Mouse (Mus musculus) skeletal muscle tissue, adult 2 months (tissue): ENCODE results near the gene Clec18a.
"Not testable (repeated sequence)": the region's sequence is repeated elsewhere in the genome, so short reads cannot be mapped to it uniquely, and the experiment has no call there.

Experiments used
- DNase-seq: peaks from one replicate; pipeline ENCODE4 v3.0.0-alpha.2; 2012; ENCODE audit warnings: low read depth, low spot score

The Clec18a gene

GRCm38 (mm10) chr8:111092326-111092725 lies at the start of gene Clec18a:
Gene Clec18a, minus strand, starts transcription at chr8:111092426.
- DNase-seq, result not testable (repeated sequence)

DNA sequence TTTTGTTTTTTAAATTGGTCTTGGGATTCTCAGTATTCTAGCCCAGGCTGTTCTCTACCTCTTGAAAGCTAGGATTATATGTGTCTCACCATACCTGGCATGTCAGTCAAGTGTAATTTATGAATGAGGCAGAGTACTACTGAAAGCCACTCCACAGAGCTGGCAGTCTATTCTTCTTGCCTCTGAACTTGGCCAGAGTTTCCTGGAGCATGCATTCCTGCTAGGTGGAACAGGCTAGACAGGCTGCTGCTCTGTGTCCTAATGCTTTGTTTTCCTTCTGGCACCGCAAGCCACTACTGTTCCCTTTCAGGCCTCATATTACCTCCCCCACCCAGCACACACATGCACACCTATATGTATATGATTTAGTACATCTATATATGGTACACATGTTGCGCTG lies 38.5 kb upstream of the Clec18a start:
- no peak for DNase-seq

DNA sequence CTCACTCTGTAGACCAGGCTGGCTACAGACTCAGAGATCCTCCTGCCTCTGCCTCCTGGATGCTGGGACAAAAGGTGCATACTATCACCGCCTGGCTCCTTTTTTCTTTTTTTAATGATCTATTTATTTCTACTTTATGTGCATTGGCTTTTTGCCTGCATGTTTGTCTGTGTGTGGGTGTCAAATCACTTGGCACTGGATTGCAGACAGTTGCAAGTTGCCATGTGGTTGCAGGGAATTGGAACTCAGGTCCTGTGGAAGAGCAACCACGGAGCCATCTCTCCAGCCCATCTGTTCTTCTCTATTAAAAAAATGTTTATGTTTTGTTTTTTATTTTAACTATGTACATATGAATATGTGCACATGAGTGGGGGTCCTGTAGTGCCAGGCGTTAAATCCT lies 27.3 kb upstream of the Clec18a start:
- no peak for DNase-seq

GRCm38 (mm10) chr8:111114891-111115290 lies 22.7 kb upstream of the Clec18a start:
- DNase-seq, result no peak

- DNase-seq, result not testable (repeated sequence)
These were observed 2.6 kb upstream of the Clec18a start for GRCm38 (mm10) chr8:111094719-111095302.

- peak; percentile 83 for DNase-seq
These were observed 1.9 kb upstream of the Clec18a start, which contains the start of gene Pdpr for GRCm38 (mm10) chr8:111093865-111094718. Gene Pdpr, plus strand, starts transcription at chr8:111094630.

GRCm38 (mm10) chr8:111091706-111092105 lies 520 bp downstream of the Clec18a start:
- DNase-seq, result peak; percentile 66

DNA sequence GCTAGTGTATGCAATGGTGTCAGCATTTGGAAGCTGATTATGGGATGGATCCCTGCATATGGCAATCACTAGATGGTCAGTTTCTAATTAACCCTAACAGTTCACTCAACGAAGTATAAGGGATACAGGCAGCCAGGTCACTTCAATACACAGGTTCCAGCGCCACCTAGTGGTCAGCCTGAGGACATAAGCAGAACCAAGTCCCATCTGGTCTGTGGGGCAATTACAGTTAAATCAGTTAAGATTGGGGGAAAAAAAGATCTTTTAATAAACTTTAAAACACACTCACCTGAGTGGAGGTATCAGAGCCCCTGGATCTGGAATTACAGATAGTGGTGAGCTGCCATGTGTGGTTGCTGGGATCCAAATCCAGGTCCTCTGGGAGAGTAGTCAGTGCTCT lies 2.1 kb downstream of the Clec18a start:
- peak; percentile 67 for DNase-seq

- DNase-seq, result not testable (repeated sequence)
These were observed 8.3 kb downstream of the Clec18a start for GRCm38 (mm10) chr8:111083936-111084335.

GRCm38 (mm10) chr8:111081580-111082258 lies 10.5 kb downstream of the Clec18a start:
- no peak for DNase-seq

DNA sequence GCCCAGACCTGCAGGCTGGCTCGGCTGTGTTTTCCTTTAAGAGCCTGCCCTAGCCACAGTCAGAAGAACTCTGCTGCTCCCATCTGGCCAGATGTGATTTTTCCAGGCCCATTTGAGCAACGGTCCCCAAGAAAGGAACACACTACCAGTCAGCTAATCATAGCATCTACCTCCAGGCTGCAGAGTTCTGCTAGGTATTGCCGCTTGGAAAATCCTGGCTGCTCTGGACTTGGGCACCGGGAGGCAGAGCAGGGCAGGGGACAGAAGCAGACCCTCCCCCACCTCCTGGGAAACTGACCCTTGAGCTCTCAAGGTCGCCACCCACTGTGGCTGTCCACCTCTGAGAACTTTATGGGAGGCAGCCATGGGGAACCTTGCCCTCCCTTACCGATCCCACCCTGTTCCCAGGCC lies 12.4 kb downstream of the Clec18a start:
- DNase-seq, result no peak

DNA sequence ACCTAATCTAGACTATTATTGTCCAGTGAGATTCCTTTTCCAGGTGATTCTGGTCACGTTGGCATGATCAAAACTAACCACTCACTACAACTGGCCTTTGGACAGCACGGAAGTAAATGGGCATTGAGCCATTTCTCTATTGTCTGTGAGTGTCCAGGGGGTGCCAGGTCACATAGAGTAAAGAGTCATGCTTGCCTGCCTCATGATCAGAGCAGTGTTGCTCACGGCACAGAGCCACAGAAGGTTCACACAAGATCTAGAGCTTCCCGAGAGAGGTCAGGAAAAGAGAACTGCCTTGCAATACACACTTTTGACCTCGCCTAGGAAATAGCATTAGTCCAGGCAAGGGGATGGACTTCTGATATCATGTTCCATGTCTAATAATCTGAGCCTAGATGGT lies 12.8 kb downstream of the Clec18a start:
- no peak for DNase-seq

DNA sequence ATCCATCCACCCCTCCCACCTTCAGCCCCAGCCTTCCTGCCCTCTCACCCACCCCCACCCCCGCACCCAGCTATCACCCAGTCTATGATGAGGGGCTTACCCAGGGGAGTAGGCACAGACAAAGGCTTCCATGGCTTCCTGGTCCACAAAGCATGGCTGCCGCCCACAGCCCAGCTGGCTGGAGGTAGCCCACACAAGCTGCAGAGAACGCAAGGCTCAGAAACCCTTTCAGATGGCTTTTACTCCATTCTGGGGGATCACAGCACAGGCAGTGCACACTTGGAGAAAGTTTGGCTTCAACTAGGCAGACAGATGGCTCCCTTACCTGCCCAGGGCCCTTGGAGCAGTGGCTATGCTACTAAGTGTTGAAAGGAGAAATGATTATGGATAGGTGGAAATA lies 16.3 kb downstream of the Clec18a start:
- no peak for DNase-seq

DNA sequence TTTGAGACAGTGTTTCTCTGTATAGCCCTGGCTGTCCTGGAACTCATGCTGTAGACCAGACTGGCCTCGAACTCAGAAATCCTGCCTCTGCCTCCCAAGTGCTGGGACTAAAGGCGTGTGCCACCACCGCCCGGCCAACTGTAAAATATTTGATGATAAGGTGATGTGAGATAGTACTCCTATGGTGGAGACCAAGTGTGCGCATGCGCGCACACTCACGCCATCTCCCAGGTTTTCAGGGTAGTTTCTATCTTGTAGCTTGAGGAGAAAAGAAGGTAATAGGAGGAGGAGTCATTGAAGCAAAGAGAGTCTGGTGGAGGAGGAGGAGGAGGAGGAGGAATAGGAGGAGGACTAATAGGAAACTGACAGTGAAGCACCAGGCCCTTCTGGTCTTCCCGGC lies 23.6 kb downstream of the Clec18a start:
- not testable (repeated sequence) for DNase-seq

GRCm38 (mm10) chr8:111067439-111067838 lies 24.8 kb downstream of the Clec18a start:
- no peak for DNase-seq

GRCm38 (mm10) chr8:111066308-111066707 lies 25.9 kb downstream of the Clec18a start:
- no peak for DNase-seq

- no peak for DNase-seq
These were observed 29.3 kb downstream of the Clec18a start for GRCm38 (mm10) chr8:111062893-111063292.

GRCm38 (mm10) chr8:111062072-111062757 lies 30.0 kb downstream of the Clec18a start:
- peak; percentile 78 for DNase-seq

GRCm38 (mm10) chr8:111061688-111062071 lies 30.5 kb downstream of the Clec18a start:
- no peak for DNase-seq

DNA sequence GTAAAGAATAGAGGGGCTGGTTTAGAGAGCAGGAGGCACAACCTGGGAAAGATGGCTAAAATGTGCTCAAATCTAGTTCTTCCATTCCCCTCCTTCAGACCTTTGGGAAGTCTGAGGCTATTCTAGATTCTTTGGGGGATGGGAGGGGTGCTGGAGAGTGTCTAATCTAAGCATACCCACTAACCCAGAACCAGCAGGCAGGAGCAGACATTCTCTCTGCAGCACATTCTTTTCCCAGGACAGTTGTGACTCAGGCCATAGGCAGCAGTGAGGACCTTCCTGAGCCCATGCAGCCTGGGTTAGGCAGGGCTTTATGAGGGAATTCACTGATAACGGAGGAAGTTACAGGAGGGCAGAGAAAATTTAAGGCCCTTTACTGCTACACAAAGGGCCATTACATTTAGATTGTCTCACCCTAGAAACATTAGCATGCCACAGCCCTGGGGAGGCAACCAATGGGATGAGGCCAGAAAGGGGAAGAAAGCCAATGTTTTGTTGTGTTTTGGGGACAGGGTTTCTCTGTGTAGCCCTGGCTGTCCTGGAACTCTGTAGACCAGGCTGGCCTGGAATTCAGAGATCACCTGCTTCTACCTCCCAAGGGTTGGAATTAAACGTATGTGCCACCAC lies 33.2 kb downstream of the Clec18a start:
- DNase-seq, result no peak

GRCm38 (mm10) chr8:111056691-111057293 lies 35.4 kb downstream of the Clec18a start:
- DNase-seq, result no peak
